Mouse (Mus musculus): ENCODE data around the gene Sorl1. TPM values are rescaled to one million over a fixed set of nuclear protein-coding genes. Genes with fewer than 3 reads are reported as not detected.
A peak's percentile ranks its signal among the peaks of the same experiment; 100 is the strongest.

The Sorl1 gene
- polyA plus RNA-seq, 1 experiment from 2014 or later: 6.0 TPM

- Histone ChIP-seq H3K27me3 (replicated peaks; ENCODE audit: control insufficient read depth, insufficient read depth, low read length) (no peaks in the 10 kb centered on the region), H3K4me3 (ENCODE audit: low read length) (no peak overlapping the region), H3K9ac (ENCODE audit: low read depth, low read length) (no peak overlapping the region), H3K4me1 (ENCODE audit: control insufficient read depth, insufficient read depth, low read length) (peaks cover 26% of the 10 kb centered on the region), H3K4me2 (ENCODE audit: low read depth, low read length) (no peak overlapping the region), H3K9me3 (ENCODE audit: control insufficient read depth, low read length) (no peaks in the 10 kb centered on the region), H3K27ac (ENCODE audit: low read length) (no peak overlapping the region), H3K36me3 (ENCODE audit: control insufficient read depth, insufficient read depth, low read length) (no peaks in the 10 kb centered on the region)
- no peak for ATAC-seq
- 87% methylated on average over 7 of the region's 7 CpGs for WGBS
These were observed 12.8 kb downstream of the Sorl1 start for GRCm38 (mm10) chr9:42111256-42111655.

GRCm38 (mm10) chr9:42109837-42110451, 14.2 kb downstream of the Sorl1 start:
- peak overlapping the region; percentile 31 for H3K4me2 ChIP-seq (ENCODE audit: low read depth, low read length)

GRCm38 (mm10) chr9:42109131-42109530, 15.0 kb downstream of the Sorl1 start:
- H3K36me3 ChIP-seq (ENCODE audit: control insufficient read depth, insufficient read depth, low read length): no peaks in the 10 kb centered on the region
- H3K27ac ChIP-seq (ENCODE audit: low read length): peak overlapping the region; percentile 87
- no peaks in the 10 kb centered on the region for H3K9me3 ChIP-seq (ENCODE audit: control insufficient read depth, low read length)
- no peaks in the 10 kb centered on the region for H3K27me3 ChIP-seq (replicated peaks; ENCODE audit: control insufficient read depth, insufficient read depth, low read length)
- H3K4me3 ChIP-seq (ENCODE audit: low read length): no peak overlapping the region
- 50% methylated on average over 5 of the region's 5 CpGs for WGBS
- ATAC-seq: no peak
- peaks cover 20% of the 10 kb centered on the region for H3K4me1 ChIP-seq (ENCODE audit: control insufficient read depth, insufficient read depth, low read length)
- no peak overlapping the region for H3K4me2 ChIP-seq (ENCODE audit: low read depth, low read length)
- no peak overlapping the region for H3K9ac ChIP-seq (ENCODE audit: low read depth, low read length)

More at GRCm38 (mm10) chr9:42109837-42110451, 14.2 kb downstream of the Sorl1 start:
- Histone ChIP-seq H3K9me3 (ENCODE audit: control insufficient read depth, low read length) (no peaks in the 10 kb centered on the region), H3K27me3 (replicated peaks; ENCODE audit: control insufficient read depth, insufficient read depth, low read length) (no peaks in the 10 kb centered on the region), H3K9ac (ENCODE audit: low read depth, low read length) (peak overlapping the region; percentile 28; the same call in 1 of the 2 replicates), H3K36me3 (ENCODE audit: control insufficient read depth, insufficient read depth, low read length) (no peaks in the 10 kb centered on the region), H3K4me1 (ENCODE audit: control insufficient read depth, insufficient read depth, low read length) (peaks cover 22% of the 10 kb centered on the region), H3K4me3 (ENCODE audit: low read length) (no peak overlapping the region), H3K27ac (ENCODE audit: low read length) (peak overlapping the region; percentile 87)
- peak; percentile 84 for ATAC-seq
- 36% methylated on average over 9 of the region's 9 CpGs for WGBS

- ATAC-seq: peak; percentile 32; the same call in 1 of the 2 replicates
- H3K27ac ChIP-seq (ENCODE audit: low read length): peak overlapping the region; percentile 50
- WGBS: 38% methylated on average over 6 of the region's 6 CpGs
These were observed 15.6 kb downstream of the Sorl1 start for GRCm38 (mm10) chr9:42108369-42108951.

GRCm38 (mm10) chr9:42107062-42107461, 17.0 kb downstream of the Sorl1 start:
- Histone ChIP-seq H3K9ac (ENCODE audit: low read depth, low read length) (no peak overlapping the region), H3K27ac (ENCODE audit: low read length) (no peak overlapping the region), H3K9me3 (ENCODE audit: control insufficient read depth, low read length) (no peaks in the 10 kb centered on the region), H3K27me3 (replicated peaks; ENCODE audit: control insufficient read depth, insufficient read depth, low read length) (no peaks in the 10 kb centered on the region), H3K4me2 (ENCODE audit: low read depth, low read length) (no peak overlapping the region), H3K4me3 (ENCODE audit: low read length) (no peak overlapping the region), H3K4me1 (ENCODE audit: control insufficient read depth, insufficient read depth, low read length) (peaks cover 16% of the 10 kb centered on the region), H3K36me3 (ENCODE audit: control insufficient read depth, insufficient read depth, low read length) (no peaks in the 10 kb centered on the region)
- WGBS: 92% methylated on average over 10 of the region's 10 CpGs
- ATAC-seq: no peak

More at GRCm38 (mm10) chr9:42108369-42108951, 15.6 kb downstream of the Sorl1 start:
- no peak overlapping the region for H3K4me3 ChIP-seq (ENCODE audit: low read length)
- no peaks in the 10 kb centered on the region for H3K36me3 ChIP-seq (ENCODE audit: control insufficient read depth, insufficient read depth, low read length)
- H3K9ac ChIP-seq (ENCODE audit: low read depth, low read length): 0 out of 2 replicates have a peak overlapping the region, but pooled peaks have one; percentile 41
- no peaks in the 10 kb centered on the region for H3K9me3 ChIP-seq (ENCODE audit: control insufficient read depth, low read length)
- no peak overlapping the region for H3K4me2 ChIP-seq (ENCODE audit: low read depth, low read length)
- H3K4me1 ChIP-seq (ENCODE audit: control insufficient read depth, insufficient read depth, low read length): peaks cover 18% of the 10 kb centered on the region
- no peaks in the 10 kb centered on the region for H3K27me3 ChIP-seq (replicated peaks; ENCODE audit: control insufficient read depth, insufficient read depth, low read length)

- no peak overlapping the region for H3K4me3 ChIP-seq (ENCODE audit: low read length)
- ATAC-seq: no peak
- peaks cover 17% of the 10 kb centered on the region for H3K4me1 ChIP-seq (ENCODE audit: control insufficient read depth, insufficient read depth, low read length)
- H3K36me3 ChIP-seq (ENCODE audit: control insufficient read depth, insufficient read depth, low read length): no peaks in the 10 kb centered on the region
- H3K9ac ChIP-seq (ENCODE audit: low read depth, low read length): no peak overlapping the region
- H3K27ac ChIP-seq (ENCODE audit: low read length): no peak overlapping the region
- WGBS: 94% methylated on average over 7 of the region's 7 CpGs
- no peaks in the 10 kb centered on the region for H3K27me3 ChIP-seq (replicated peaks; ENCODE audit: control insufficient read depth, insufficient read depth, low read length)
- H3K9me3 ChIP-seq (ENCODE audit: control insufficient read depth, low read length): no peaks in the 10 kb centered on the region
- H3K4me2 ChIP-seq (ENCODE audit: low read depth, low read length): no peak overlapping the region
These were observed 17.8 kb downstream of the Sorl1 start for GRCm38 (mm10) chr9:42106305-42106704.

- WGBS: 68% methylated on average over 7 of the region's 7 CpGs
- no peaks in the 10 kb centered on the region for H3K9me3 ChIP-seq (ENCODE audit: control insufficient read depth, low read length)
- no peak for ATAC-seq
- H3K4me3 ChIP-seq (ENCODE audit: low read length): no peak overlapping the region
- H3K4me2 ChIP-seq (ENCODE audit: low read depth, low read length): no peak overlapping the region
- no peaks in the 10 kb centered on the region for H3K36me3 ChIP-seq (ENCODE audit: control insufficient read depth, insufficient read depth, low read length)
- H3K27me3 ChIP-seq (replicated peaks; ENCODE audit: control insufficient read depth, insufficient read depth, low read length): no peaks in the 10 kb centered on the region
- H3K27ac ChIP-seq (ENCODE audit: low read length): no peak overlapping the region
- H3K9ac ChIP-seq (ENCODE audit: low read depth, low read length): no peak overlapping the region
- H3K4me1 ChIP-seq (ENCODE audit: control insufficient read depth, insufficient read depth, low read length): peaks cover 10% of the 10 kb centered on the region
These were observed 20.6 kb downstream of the Sorl1 start for GRCm38 (mm10) chr9:42103546-42103945.

- no peak overlapping the region for H3K4me2 ChIP-seq (ENCODE audit: low read depth, low read length)
- WGBS: 60% methylated on average over 6 of the region's 6 CpGs
- no peak overlapping the region for H3K4me3 ChIP-seq (ENCODE audit: low read length)
- no peaks in the 10 kb centered on the region for H3K36me3 ChIP-seq (ENCODE audit: control insufficient read depth, insufficient read depth, low read length)
- no peak overlapping the region for H3K27ac ChIP-seq (ENCODE audit: low read length)
- H3K27me3 ChIP-seq (replicated peaks; ENCODE audit: control insufficient read depth, insufficient read depth, low read length): no peaks in the 10 kb centered on the region
- H3K4me1 ChIP-seq (ENCODE audit: control insufficient read depth, insufficient read depth, low read length): 0 out of 2 replicates have a peak, but pooled peaks cover 3% of the 10 kb centered on the region
- ATAC-seq: no peak
- no peaks in the 10 kb centered on the region for H3K9me3 ChIP-seq (ENCODE audit: control insufficient read depth, low read length)
- H3K9ac ChIP-seq (ENCODE audit: low read depth, low read length): no peak overlapping the region
These were observed 22.1 kb downstream of the Sorl1 start for GRCm38 (mm10) chr9:42102013-42102412.

- WGBS: 78% methylated on average over 7 of the region's 7 CpGs
- H3K4me1 ChIP-seq (ENCODE audit: control insufficient read depth, insufficient read depth, low read length): 0 out of 2 replicates have a peak, but pooled peaks cover 3% of the 10 kb centered on the region
- H3K36me3 ChIP-seq (ENCODE audit: control insufficient read depth, insufficient read depth, low read length): no peaks in the 10 kb centered on the region
- no peaks in the 10 kb centered on the region for H3K27me3 ChIP-seq (replicated peaks; ENCODE audit: control insufficient read depth, insufficient read depth, low read length)
- no peak overlapping the region for H3K9ac ChIP-seq (ENCODE audit: low read depth, low read length)
- no peaks in the 10 kb centered on the region for H3K9me3 ChIP-seq (ENCODE audit: control insufficient read depth, low read length)
- no peak overlapping the region for H3K4me2 ChIP-seq (ENCODE audit: low read depth, low read length)
- no peak for ATAC-seq
- no peak overlapping the region for H3K4me3 ChIP-seq (ENCODE audit: low read length)
- H3K27ac ChIP-seq (ENCODE audit: low read length): no peak overlapping the region
These were observed 22.8 kb downstream of the Sorl1 start for GRCm38 (mm10) chr9:42101266-42101665.

All from intestine, embryonic 16.5 days (tissue).